Mouse (Mus musculus) embryonic fibroblast, embryonic 13.5 days (primary cell): ENCODE results near the gene Wbp11.

Experiments used
- CTCF ChIP-seq: IDR thresholded peaks from 2 replicates; pipeline ENCODE4 v1.5.1; 2011; ENCODE audit warnings: mild to moderate bottlenecking, control low read depth, low read length, moderate library complexity, borderline replicate concordance; ENCODE audit not compliant: insufficient read depth
- POLR2A ChIP-seq: IDR thresholded peaks from 2 replicates; pipeline ENCODE4 v1.6.1; 2011; ENCODE audit warnings: low read depth, mild to moderate bottlenecking, control low read depth, low read length, moderate library complexity

DNA sequence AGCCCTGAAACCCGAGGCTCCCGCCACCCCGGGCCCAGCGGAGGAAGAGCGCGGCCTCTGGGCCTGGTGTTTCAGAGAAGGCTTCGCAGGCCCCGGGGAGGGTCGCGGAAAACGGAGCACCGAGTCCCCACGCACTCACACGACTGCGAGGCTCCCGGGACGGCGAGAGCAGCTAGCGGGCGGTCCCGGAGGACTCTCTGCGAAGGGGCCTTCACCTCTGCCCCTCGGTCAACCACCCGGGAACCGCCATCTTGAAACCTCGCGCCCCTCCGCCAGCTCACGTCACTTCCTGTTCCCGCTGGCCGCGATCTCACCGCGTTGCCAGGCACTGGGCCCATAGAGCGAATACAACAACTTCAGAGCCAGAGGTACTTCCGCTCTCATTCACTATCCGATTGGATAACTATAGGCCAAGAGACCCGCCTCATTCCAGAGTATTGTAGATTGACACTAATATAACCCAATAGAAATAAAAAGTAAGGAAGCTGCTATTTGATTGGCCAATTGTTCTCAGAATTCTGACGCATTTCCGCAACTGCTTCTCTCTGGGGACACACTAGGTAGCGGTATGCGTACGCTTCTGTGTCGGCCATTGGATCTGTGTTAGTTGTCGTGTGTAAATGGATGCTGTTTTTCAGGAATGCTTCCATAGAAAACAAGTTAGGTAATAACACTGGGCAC lies at the start of gene Wbp11:
- no peak for TF ChIP-seq CTCF
- peak; percentile 95 for TF ChIP-seq POLR2A
